Mouse (Mus musculus): ENCODE measurements around the gene Myl6. TPM values are rescaled to one million over a fixed set of nuclear protein-coding genes. Genes with fewer than 3 reads are reported as not detected.

Myl6 gene
- polyA plus RNA-seq, 1 experiment from 2014 or later, result 1,564 TPM

GRCm38 (mm10) chr10:128457676-128458075, 36.3 kb downstream of the Myl6 start:
- H3K4me2 ChIP-seq (ENCODE audit: low read depth, low read length), result 0 out of 2 replicates have a peak overlapping the region, but pooled peaks have one; percentile 74
- H3K4me3 ChIP-seq (ENCODE audit: low read length), result no peak overlapping the region
- H3K9me3 ChIP-seq (ENCODE audit: control insufficient read depth, low read length), result no peaks in the 10 kb centered on the region
- no peak overlapping the region for H3K27ac ChIP-seq (ENCODE audit: low read length)
- peaks cover 6% of the 10 kb centered on the region for H3K36me3 ChIP-seq (ENCODE audit: control insufficient read depth, insufficient read depth, low read length)
- H3K4me1 ChIP-seq (replicated peaks; ENCODE audit: control insufficient read depth, insufficient read depth, low read length), result peaks cover 11% of the 10 kb centered on the region
- H3K27me3 ChIP-seq (ENCODE audit: control insufficient read depth, insufficient read depth, low read depth, low read length), result no peaks in the 10 kb centered on the region
- H3K9ac ChIP-seq (ENCODE audit: low read length), result no peak overlapping the region
- ATAC-seq (ENCODE audit: low read depth), result no peak
- 80% methylated on average over 6 of the region's 6 CpGs for WGBS

GRCm38 (mm10) chr10:128455280-128455679, 38.7 kb downstream of the Myl6 start:
- Histone ChIP-seq H3K4me1 (replicated peaks; ENCODE audit: control insufficient read depth, insufficient read depth, low read length) (peaks cover 3% of the 10 kb centered on the region; the same call in 1 of the 2 replicates), H3K4me2 (ENCODE audit: low read depth, low read length) (peak overlapping the region; percentile 17; the same call in 1 of the 2 replicates), H3K9me3 (ENCODE audit: control insufficient read depth, low read length) (no peaks in the 10 kb centered on the region), H3K27ac (ENCODE audit: low read length) (no peak overlapping the region), H3K9ac (ENCODE audit: low read length) (peak overlapping the region; percentile 28; the same call in 1 of the 2 replicates), H3K27me3 (ENCODE audit: control insufficient read depth, insufficient read depth, low read depth, low read length) (no peaks in the 10 kb centered on the region), H3K4me3 (ENCODE audit: low read length) (no peak overlapping the region), H3K36me3 (ENCODE audit: control insufficient read depth, insufficient read depth, low read length) (no peaks in the 10 kb centered on the region)
- ATAC-seq (ENCODE audit: low read depth), result no peak
- 2% methylated on average over 6 of the region's 6 CpGs for WGBS

DNA sequence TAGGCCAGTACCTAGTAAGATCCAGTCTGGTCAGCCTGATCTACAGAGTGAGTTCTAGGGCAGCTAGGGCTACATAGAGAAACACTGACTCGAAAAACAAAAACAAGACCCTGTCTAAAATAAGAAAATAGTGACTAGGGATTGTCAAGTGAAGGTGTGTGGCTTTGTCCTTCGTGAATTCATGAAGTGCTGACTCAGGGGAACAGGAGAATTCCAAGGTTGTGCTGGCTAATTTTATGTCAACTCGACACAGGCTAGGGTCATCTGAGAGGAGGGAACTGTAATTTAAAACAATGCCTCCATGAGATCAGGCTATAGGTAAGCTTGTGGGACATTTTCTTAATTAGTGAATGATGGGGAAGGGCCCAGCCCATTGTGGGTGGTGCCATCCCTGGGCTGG, 39.5 kb downstream of the Myl6 start:
- Histone ChIP-seq H3K36me3 (ENCODE audit: control insufficient read depth, insufficient read depth, low read length) (no peaks in the 10 kb centered on the region), H3K4me1 (replicated peaks; ENCODE audit: control insufficient read depth, insufficient read depth, low read length) (0 out of 2 replicates have a peak, but pooled peaks cover 2% of the 10 kb centered on the region), H3K4me3 (ENCODE audit: low read length) (no peak overlapping the region), H3K9ac (ENCODE audit: low read length) (no peak overlapping the region), H3K27me3 (ENCODE audit: control insufficient read depth, insufficient read depth, low read depth, low read length) (no peaks in the 10 kb centered on the region), H3K4me2 (ENCODE audit: low read depth, low read length) (no peak overlapping the region), H3K9me3 (ENCODE audit: control insufficient read depth, low read length) (no peaks in the 10 kb centered on the region), H3K27ac (ENCODE audit: low read length) (no peak overlapping the region)
- 70% methylated on average over 3 of the region's 3 CpGs for WGBS
- ATAC-seq (ENCODE audit: low read depth), result no peak

DNA sequence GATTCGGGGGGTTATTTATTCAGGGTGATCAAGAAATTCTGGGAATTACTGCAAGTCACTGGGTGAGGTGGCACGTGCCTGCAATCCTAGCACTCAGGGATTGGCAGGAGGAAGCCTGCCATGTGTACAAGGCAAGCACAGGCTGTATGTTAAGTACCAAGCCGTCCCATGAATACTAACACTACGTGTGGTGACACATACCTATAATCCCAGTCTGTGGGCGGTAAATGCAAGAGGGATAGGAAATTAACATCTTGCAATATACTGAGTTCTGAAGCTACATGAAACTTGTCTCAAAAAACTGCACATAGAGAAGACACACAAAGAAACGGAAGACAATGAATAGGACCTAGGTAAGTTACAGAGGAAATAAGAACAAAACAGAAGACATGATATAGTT, 42.9 kb downstream of the Myl6 start:
- H3K9me3 ChIP-seq (ENCODE audit: control insufficient read depth, low read length), result no peaks in the 10 kb centered on the region
- H3K4me1 ChIP-seq (replicated peaks; ENCODE audit: control insufficient read depth, insufficient read depth, low read length), result no peaks in the 10 kb centered on the region
- H3K36me3 ChIP-seq (ENCODE audit: control insufficient read depth, insufficient read depth, low read length), result no peaks in the 10 kb centered on the region
- no peaks in the 10 kb centered on the region for H3K27me3 ChIP-seq (ENCODE audit: control insufficient read depth, insufficient read depth, low read depth, low read length)
- H3K27ac ChIP-seq (ENCODE audit: low read length), result no peak overlapping the region
- H3K9ac ChIP-seq (ENCODE audit: low read length), result no peak overlapping the region
- 73% methylated on average over 6 of the region's 6 CpGs for WGBS
- no peak overlapping the region for H3K4me2 ChIP-seq (ENCODE audit: low read depth, low read length)
- ATAC-seq (ENCODE audit: low read depth), result no peak
- no peak overlapping the region for H3K4me3 ChIP-seq (ENCODE audit: low read length)

DNA sequence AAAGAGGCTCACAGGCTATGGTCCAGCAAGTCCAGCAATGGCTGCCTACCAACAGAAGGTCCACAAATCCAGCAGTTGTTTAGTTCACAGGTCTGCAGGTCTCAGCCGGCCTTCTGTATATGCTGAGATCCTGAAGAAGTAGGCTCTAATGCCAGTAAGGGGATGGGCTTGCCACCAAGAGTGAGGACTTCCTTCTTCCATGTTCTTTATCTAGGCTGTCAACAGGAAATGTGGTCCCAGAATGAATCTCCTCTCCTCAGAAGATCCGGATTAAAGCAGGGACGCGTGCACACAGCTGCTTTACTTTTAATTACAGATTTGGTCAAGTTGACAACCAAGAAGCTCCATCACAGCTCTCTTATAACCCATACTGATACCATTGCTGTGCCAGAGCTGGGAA, 48.5 kb downstream of the Myl6 start:
- no peak overlapping the region for H3K27ac ChIP-seq (ENCODE audit: low read length)
- 0 out of 2 replicates have a peak, but pooled peaks cover 3% of the 10 kb centered on the region for H3K36me3 ChIP-seq (ENCODE audit: control insufficient read depth, insufficient read depth, low read length)
- ATAC-seq (ENCODE audit: low read depth), result no peak
- no peak overlapping the region for H3K9ac ChIP-seq (ENCODE audit: low read length)
- H3K4me1 ChIP-seq (replicated peaks; ENCODE audit: control insufficient read depth, insufficient read depth, low read length), result no peaks in the 10 kb centered on the region
- H3K4me2 ChIP-seq (ENCODE audit: low read depth, low read length), result no peak overlapping the region
- H3K4me3 ChIP-seq (ENCODE audit: low read length), result no peak overlapping the region
- H3K27me3 ChIP-seq (ENCODE audit: control insufficient read depth, insufficient read depth, low read depth, low read length), result no peaks in the 10 kb centered on the region
- H3K9me3 ChIP-seq (ENCODE audit: control insufficient read depth, low read length), result no peaks in the 10 kb centered on the region
- 70% methylated on average over 4 of the region's 4 CpGs for WGBS

DNA sequence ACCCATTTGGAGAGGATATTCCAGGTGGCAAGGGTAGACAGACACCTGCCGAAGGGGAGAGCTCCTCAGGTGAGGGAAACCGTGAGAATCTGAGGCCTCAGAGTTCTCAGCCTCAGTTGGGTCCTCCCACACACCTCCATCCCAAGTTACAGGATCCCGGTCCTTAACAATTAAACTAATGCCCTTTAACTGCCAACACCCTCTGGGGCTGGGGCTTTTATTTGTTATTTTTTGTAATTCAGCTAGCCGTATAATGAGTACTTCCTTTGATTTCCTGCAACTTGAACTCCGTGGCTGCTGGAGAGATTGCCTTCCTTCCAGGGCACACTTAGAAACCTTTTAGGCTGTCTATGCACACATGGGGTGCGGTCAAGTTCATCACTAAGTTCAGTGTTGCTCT, 49.6 kb downstream of the Myl6 start:
- no peaks in the 10 kb centered on the region for H3K9me3 ChIP-seq (ENCODE audit: control insufficient read depth, low read length)
- no peak overlapping the region for H3K9ac ChIP-seq (ENCODE audit: low read length)
- peaks cover 7% of the 10 kb centered on the region; the same call in 1 of the 2 replicates for H3K36me3 ChIP-seq (ENCODE audit: control insufficient read depth, insufficient read depth, low read length)
- no peak overlapping the region for H3K4me3 ChIP-seq (ENCODE audit: low read length)
- H3K4me2 ChIP-seq (ENCODE audit: low read depth, low read length), result no peak overlapping the region
- WGBS, result 49% methylated on average over 6 of the region's 6 CpGs
- no peaks in the 10 kb centered on the region; the same call in 1 of the 2 replicates for H3K4me1 ChIP-seq (replicated peaks; ENCODE audit: control insufficient read depth, insufficient read depth, low read length)
- no peaks in the 10 kb centered on the region for H3K27me3 ChIP-seq (ENCODE audit: control insufficient read depth, insufficient read depth, low read depth, low read length)
- ATAC-seq (ENCODE audit: low read depth), result no peak
- no peak overlapping the region for H3K27ac ChIP-seq (ENCODE audit: low read length)

DNA sequence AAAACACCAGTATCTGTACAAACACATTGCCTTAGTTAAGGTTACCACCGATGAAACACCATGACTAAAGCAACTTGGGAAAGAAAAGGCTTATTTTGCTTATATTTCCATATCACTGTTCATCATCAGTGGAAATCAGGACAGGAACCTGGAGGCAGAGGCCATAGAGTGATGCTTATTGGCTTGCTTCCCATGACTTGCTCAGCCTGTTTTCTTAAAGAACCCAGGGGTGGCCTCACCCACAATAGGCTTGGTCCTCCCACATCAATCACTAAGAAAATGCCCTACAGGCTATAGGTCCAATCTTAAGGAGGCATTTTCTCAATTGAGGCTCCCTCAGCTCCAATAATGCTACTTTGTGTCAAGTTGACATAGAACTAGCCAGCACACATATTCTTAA, 51.2 kb downstream of the Myl6 start:
- Histone ChIP-seq H3K4me3 (ENCODE audit: low read length) (no peak overlapping the region), H3K4me2 (ENCODE audit: low read depth, low read length) (no peak overlapping the region), H3K27me3 (ENCODE audit: control insufficient read depth, insufficient read depth, low read depth, low read length) (no peaks in the 10 kb centered on the region), H3K36me3 (ENCODE audit: control insufficient read depth, insufficient read depth, low read length) (peaks cover 23% of the 10 kb centered on the region), H3K4me1 (replicated peaks; ENCODE audit: control insufficient read depth, insufficient read depth, low read length) (no peaks in the 10 kb centered on the region; the same call in 1 of the 2 replicates), H3K9me3 (ENCODE audit: control insufficient read depth, low read length) (no peaks in the 10 kb centered on the region), H3K27ac (ENCODE audit: low read length) (no peak overlapping the region), H3K9ac (ENCODE audit: low read length) (no peak overlapping the region)
- no peak for ATAC-seq (ENCODE audit: low read depth)
- WGBS, result 82% methylated on average over 1 of the region's 1 CpGs

DNA sequence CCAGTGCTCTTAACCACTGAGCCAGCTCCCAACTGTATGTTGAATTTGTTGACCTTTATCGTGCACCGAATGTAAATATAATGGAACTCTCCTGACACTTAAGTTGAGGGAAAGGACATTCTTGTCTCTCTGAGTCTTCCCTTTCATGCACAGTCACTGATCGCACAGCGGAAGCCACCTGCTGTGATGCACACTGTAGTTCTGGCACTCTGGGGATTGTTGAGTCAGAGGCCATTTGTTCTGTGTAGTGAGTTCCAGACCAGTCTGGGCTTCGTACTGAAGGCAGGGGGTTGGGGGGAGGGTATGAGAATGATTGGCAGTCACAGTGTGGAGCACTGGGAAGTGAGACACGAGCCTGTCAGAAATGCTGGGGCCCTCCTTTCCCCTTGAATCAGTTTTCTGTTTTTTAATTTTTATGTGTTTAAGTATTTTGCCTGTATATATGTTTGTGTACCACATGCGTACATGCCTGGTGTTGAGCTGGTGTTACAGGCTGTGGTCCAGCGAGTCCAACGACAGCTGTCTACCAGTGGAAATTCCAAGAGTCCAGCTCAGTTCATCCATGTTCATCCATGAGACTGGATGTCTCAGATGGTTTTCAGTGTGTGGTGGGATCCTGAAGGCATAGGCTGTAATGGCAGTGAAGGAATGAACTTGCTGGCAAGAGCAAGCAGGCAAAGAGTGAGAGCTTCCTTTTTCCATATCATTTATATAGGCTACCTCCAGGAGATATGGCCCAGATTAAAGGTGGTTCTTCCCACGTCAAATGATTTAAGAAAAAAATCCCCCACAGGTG, 52.4 kb downstream of the Myl6 start:
- H3K36me3 ChIP-seq (ENCODE audit: control insufficient read depth, insufficient read depth, low read length), result peaks cover 32% of the 10 kb centered on the region
- WGBS, result 86% methylated on average over 10 of the region's 10 CpGs

More for the DNA sequence above, 52.4 kb downstream of the Myl6 start:
- no peaks in the 10 kb centered on the region; the same call in 1 of the 2 replicates for H3K4me1 ChIP-seq (replicated peaks; ENCODE audit: control insufficient read depth, insufficient read depth, low read length)
- H3K9me3 ChIP-seq (ENCODE audit: control insufficient read depth, low read length), result no peaks in the 10 kb centered on the region
- H3K27me3 ChIP-seq (ENCODE audit: control insufficient read depth, insufficient read depth, low read depth, low read length), result no peaks in the 10 kb centered on the region
- H3K27ac ChIP-seq (ENCODE audit: low read length), result no peak overlapping the region
- no peak overlapping the region for H3K4me3 ChIP-seq (ENCODE audit: low read length)
- ATAC-seq (ENCODE audit: low read depth), result no peak
- no peak overlapping the region for H3K4me2 ChIP-seq (ENCODE audit: low read depth, low read length)
- no peak overlapping the region for H3K9ac ChIP-seq (ENCODE audit: low read length)
